ENCODE assay signal across 8 mouse cellular contexts in the genomic region with DNA sequence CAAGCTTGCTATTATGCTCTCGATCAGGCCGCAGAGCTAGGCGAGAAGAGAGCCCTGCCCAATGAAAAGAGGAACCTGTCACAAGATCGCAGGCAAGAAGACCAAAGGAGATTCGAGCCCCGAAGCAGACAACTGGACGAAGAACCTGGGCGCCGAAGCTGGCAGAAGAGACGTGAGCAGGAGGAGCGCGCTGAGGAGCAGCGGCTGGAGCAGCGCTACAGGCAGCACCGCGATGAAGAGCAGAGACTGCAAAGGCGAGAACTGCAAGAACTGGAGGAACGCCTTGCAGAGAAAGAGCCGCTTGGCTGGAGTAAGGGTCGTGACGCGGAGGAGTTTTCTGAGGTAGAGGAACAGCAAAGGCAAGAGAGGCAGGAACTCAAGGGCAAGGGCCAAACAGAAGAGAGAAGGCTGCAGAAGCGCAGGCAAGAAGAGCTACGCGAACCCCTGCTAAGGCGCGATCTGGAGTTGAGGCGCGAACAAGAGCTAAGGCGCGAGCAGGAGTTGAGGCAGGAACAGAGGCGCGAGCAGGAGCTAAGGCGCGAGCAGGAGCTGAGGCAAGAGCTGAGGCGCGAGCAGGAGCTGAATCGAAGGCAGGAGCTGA. TPM values are rescaled to one million over a fixed set of nuclear protein-coding genes. Genes with fewer than 3 reads are reported as not detected.
DNase-seq lines count a peak whose midpoint lies in the region; ATAC-seq and TF ChIP-seq lines count a peak whose summit lies in the region.

No protein-coding gene starts in this region.

- H3K27ac ChIP-seq in ES-E14 (ENCODE audit: insufficient read depth, low read depth, low read length, poor library complexity, severe bottlenecking), result no peak overlapping the region
- no peak overlapping the region for H3K27ac ChIP-seq in forebrain, embryonic 11.5 days (ENCODE audit: low read depth, low read length)
- no peak overlapping the region for H3K27ac ChIP-seq in hindbrain, embryonic 13.5 days

- H3K4me2 ChIP-seq in forebrain, embryonic 11.5 days (ENCODE audit: low read depth, low read length, severe bottlenecking), result peak overlapping the region; percentile 90
- peak overlapping the region; percentile 94 for H3K4me2 ChIP-seq in hindbrain, embryonic 13.5 days

- no peaks in the 10 kb centered on the region for H3K36me3 ChIP-seq in ES-E14 (ENCODE audit: control insufficient read depth, insufficient read depth, low read length, poor library complexity, severe bottlenecking)
- H3K36me3 ChIP-seq in forebrain, embryonic 11.5 days (ENCODE audit: control insufficient read depth, insufficient read depth, low read length), result no peaks in the 10 kb centered on the region
- no peaks in the 10 kb centered on the region for H3K36me3 ChIP-seq in hindbrain, embryonic 13.5 days
- H3K36me3 ChIP-seq in megakaryocyte, embryonic 14.5 days (replicated peaks; ENCODE audit: low read length), result no peaks in the 10 kb centered on the region

- DNase-seq in 3134 (ENCODE audit: extremely low read depth, insufficient read length, low spot score), result peak; percentile 12
- DNase-seq in ES-E14 (ENCODE audit: low read depth, low spot score), result peak; percentile 34
- DNase-seq in forebrain, embryonic 11.5 days (ENCODE audit: low spot score), result peak; percentile 75
- peak; percentile 28 to 29 for DNase-seq in left cerebral cortex, postnatal 25 days (ENCODE audit: low spot score in 2 of 2)
- peak; percentile 26 to 33 for DNase-seq in right cerebral cortex, postnatal 10 days (ENCODE audit: low spot score in 2 of 2)

- peaks cover 20% of the 10 kb centered on the region; the same call in 1 of the 2 replicates for H3K27me3 ChIP-seq in forebrain, embryonic 11.5 days (ENCODE audit: control insufficient read depth, insufficient read depth, low read length)
- peaks cover 62% of the 10 kb centered on the region for H3K27me3 ChIP-seq in hindbrain, embryonic 13.5 days
- H3K27me3 ChIP-seq in megakaryocyte, embryonic 14.5 days (replicated peaks), result peaks cover 74% of the 10 kb centered on the region

- H3K9ac ChIP-seq in ES-E14 (ENCODE audit: insufficient read depth, low read depth, low read length, poor library complexity, severe bottlenecking), result 0 out of 2 replicates have a peak overlapping the region, but pooled peaks have one; percentile 35
- peak overlapping the region; percentile 28 for H3K9ac ChIP-seq in forebrain, embryonic 11.5 days (ENCODE audit: low read length)
- H3K9ac ChIP-seq in hindbrain, embryonic 13.5 days, result peak overlapping the region; percentile 74

- peaks cover 0 to 5% of the 10 kb centered on the region in 2 experiments; a peak in 1 of 4 replicates for H3K4me1 ChIP-seq in ES-E14 (ENCODE audit: control insufficient read depth in 2 of 2, insufficient read depth in 2 of 2, low read length in 2 of 2, poor library complexity in 1 of 2)
- H3K4me1 ChIP-seq in forebrain, embryonic 11.5 days (replicated peaks; ENCODE audit: control insufficient read depth, insufficient read depth, low read length), result peaks cover 2% of the 10 kb centered on the region; the same call in 1 of the 2 replicates
- peaks cover 41% of the 10 kb centered on the region for H3K4me1 ChIP-seq in hindbrain, embryonic 13.5 days (replicated peaks)
- peaks cover 43% of the 10 kb centered on the region for H3K4me1 ChIP-seq in megakaryocyte, embryonic 14.5 days

- under 1% methylated on average over 38 of the region's 38 CpGs for WGBS in forebrain, embryonic 11.5 days
- under 1% methylated on average over 38 of the region's 38 CpGs for WGBS in hindbrain, embryonic 13.5 days

- in situ Hi-C loops in ES-E14 (cut with MboI; ENCODE audit: low sequenced_read_pairs in 2 of 2, unreplicated experiment in 2 of 2), result no loop called here

- no peaks in the 10 kb centered on the region for H3K9me3 ChIP-seq in ES-E14 (ENCODE audit: control insufficient read depth, insufficient read depth, low read depth, low read length)
- no peaks in the 10 kb centered on the region for H3K9me3 ChIP-seq in forebrain, embryonic 11.5 days (ENCODE audit: control insufficient read depth, low read length)
- H3K9me3 ChIP-seq in hindbrain, embryonic 13.5 days, result no peaks in the 10 kb centered on the region
- peaks cover 17% of the 10 kb centered on the region; the same call in 1 of the 2 replicates for H3K9me3 ChIP-seq in megakaryocyte, embryonic 14.5 days

- H3K4me3 ChIP-seq in ES-E14 (ENCODE audit: insufficient read depth in 1 of 2, low read depth in 1 of 2, low read length in 2 of 2, poor library complexity in 1 of 2, severe bottlenecking in 1 of 2), result peak overlapping the region; percentile 54 to 55
- H3K4me3 ChIP-seq in forebrain, embryonic 11.5 days (ENCODE audit: low read depth, low read length), result peak overlapping the region; percentile 44
- H3K4me3 ChIP-seq in hindbrain, embryonic 13.5 days, result peak overlapping the region; percentile 62
- peak overlapping the region; percentile 92 for H3K4me3 ChIP-seq in megakaryocyte, embryonic 14.5 days (replicated peaks)

- ATAC-seq in forebrain, embryonic 11.5 days (replicated peaks; ENCODE audit: low FRiP score), result peak; percentile 14; the same call in 1 of the 2 replicates
- no peak for ATAC-seq in hindbrain, embryonic 13.5 days (ENCODE audit: low FRiP score)
- no peak for ATAC-seq in erythroblast, adult 5-6 weeks (replicated peaks; ENCODE audit: low FRiP score, poor library complexity, severe bottlenecking)

- intact Hi-C loops in left cerebral cortex, postnatal 25 days (cut with DNase I), result no loop called here

TF ChIP-seq in ES-E14, 5 proteins besides CTCF, POLR2A, EP300 and RAD21:
- TF ChIP-seq ZNF384 (IDR thresholded peaks at IDR 0.05; ENCODE audit: low read depth, low read length) (no peak), HCFC1 (IDR thresholded peaks at IDR 0.05; ENCODE audit: borderline replicate concordance, insufficient read depth, low read length) (no peak), ZC3H11A (IDR thresholded peaks at IDR 0.05; ENCODE audit: borderline replicate concordance, low read depth, low read length) (no peak), CHD2 (IDR thresholded peaks at IDR 0.05; ENCODE audit: low read depth, low read length) (no peak), MAFK (IDR thresholded peaks at IDR 0.05; ENCODE audit: insufficient read depth, low read depth, low read length) (no peak)

RNA-seq across cellular contexts. Expression of gene Tchh, which starts 1.5 kb away (rescaled TPM):
- 0.58 and 1.3 TPM in 2 replicates for total RNA-seq in ES-E14 (2012; rRNA removed)
- 0.25 and 0.40 TPM in 2 replicates for polyA plus RNA-seq in forebrain, embryonic 11.5 days (2014; fragmentation: Nextera tagmentation; extraction: Ambion mirVana)
- polyA plus RNA-seq in hindbrain, embryonic 13.5 days (2015; fragmentation: Nextera tagmentation; extraction: Ambion mirVana), result 0.95 and 1.2 TPM in 2 replicates
- total RNA-seq in left cerebral cortex, postnatal 25 days (2021), result 1 to 10 TPM; 1.1 to 1.5 TPM
- polyA plus RNA-seq in megakaryocyte, embryonic 14.5 days (2012; ENCODE audit: insufficient read depth, low replicate concordance), result not detected in 2 replicates
- 0.19 TPM in 1 of 2 replicates, not detected in the other for total RNA-seq in erythroblast, adult 5-6 weeks (2015; ENCODE audit: low replicate concordance)
- total RNA-seq in erythroblast, adult 5-6 weeks (2017; ENCODE audit: low replicate concordance), result not detected in 2 replicates

RNA-seq across cellular contexts. Expression of gene Tchhl1, which starts 25.0 kb away (rescaled TPM):
- total RNA-seq in ES-E14 (2012; rRNA removed), result not detected in 2 replicates
- polyA plus RNA-seq in forebrain, embryonic 11.5 days (2014; fragmentation: Nextera tagmentation; extraction: Ambion mirVana), result not detected in 2 replicates
- polyA plus RNA-seq in hindbrain, embryonic 13.5 days (2015; fragmentation: Nextera tagmentation; extraction: Ambion mirVana), result not detected in 2 replicates
- not detected for total RNA-seq in left cerebral cortex, postnatal 25 days (2021)
- polyA plus RNA-seq in megakaryocyte, embryonic 14.5 days (2012; ENCODE audit: insufficient read depth, low replicate concordance), result not detected in 2 replicates
- total RNA-seq in erythroblast, adult 5-6 weeks (2015; ENCODE audit: low replicate concordance), result not detected in 2 replicates
- not detected in 2 replicates for total RNA-seq in erythroblast, adult 5-6 weeks (2017; ENCODE audit: low replicate concordance)

RNA-seq across cellular contexts. Expression of gene Rptn, which starts 50.1 kb away (rescaled TPM):
- total RNA-seq in ES-E14 (2012; rRNA removed), result not detected in 2 replicates
- not detected in 2 replicates for polyA plus RNA-seq in forebrain, embryonic 11.5 days (2014; fragmentation: Nextera tagmentation; extraction: Ambion mirVana)
- not detected in 2 replicates for polyA plus RNA-seq in hindbrain, embryonic 13.5 days (2015; fragmentation: Nextera tagmentation; extraction: Ambion mirVana)
- not detected for total RNA-seq in left cerebral cortex, postnatal 25 days (2021)
- polyA plus RNA-seq in megakaryocyte, embryonic 14.5 days (2012; ENCODE audit: insufficient read depth, low replicate concordance), result not detected in 2 replicates
- total RNA-seq in erythroblast, adult 5-6 weeks (2015; ENCODE audit: low replicate concordance), result not detected in 2 replicates
- not detected in 2 replicates for total RNA-seq in erythroblast, adult 5-6 weeks (2017; ENCODE audit: low replicate concordance)

Comparison
In these comparisons a context has a peak if more than half of its experiments do, and no peak if none do; other contexts are left out.
1. DNase-seq: peak in every context shown above with its lines; median percentile 75 in forebrain, embryonic 11.5 days; 34 in ES-E14; 30 in right cerebral cortex, postnatal 10 days; 28 in left cerebral cortex, postnatal 25 days; 12 in 3134.